ENCODE assay signal across 10 mouse cellular contexts in genomic region chr4:95897236-95897874, GRCm38 (mm10).
A peak's percentile ranks its signal among the peaks of the same experiment; 100 is the strongest.
DNase-seq lines count a peak whose midpoint lies in the region; ATAC-seq lines count a peak whose summit lies in the region.
"Had no signal": no experiment of that assay in that cellular context is flagged by ENCODE, and none has a peak within 500 bp of the region (broad histone marks: within the 10 kb centered on the region; RNA-seq: fewer than 3 reads in every experiment).

No protein-coding gene starts in this region.

- DNase-seq in frontal cortex, postnatal 25 days (ENCODE audit: low spot score in 2 of 2) = no peak
- DNase-seq in brain, adult 2 months (ENCODE audit: low read depth, low spot score) = peak; percentile 83
- peak; percentile 33 for DNase-seq in left cerebral cortex, adult 11 months (ENCODE audit: low spot score)
- peak; percentile 41 for DNase-seq in lung, postnatal 36 days
- no peak for DNase-seq in cerebellum, adult 18-20 months
- no peak for DNase-seq in layer of hippocampus, postnatal 36 days
- DNase-seq in urinary bladder, adult 18-20 months (ENCODE audit: low spot score in 2 of 2) = no peak
- DNase-seq: adrenal gland, postnatal 14 days; liver, embryonic 13.5 days had no signal

- peak; percentile 80 for ATAC-seq in frontal cortex, adult (ENCODE audit: low TSS enrichment)

Comparison
In these comparisons a context has a peak if more than half of its experiments do, and no peak if none do; other contexts are left out.
1. DNase-seq: peak in brain, adult 2 months (single experiment), left cerebral cortex, adult 11 months (single experiment) and lung, postnatal 36 days (single experiment); none in frontal cortex, postnatal 25 days (0 of 2), cerebellum, adult 18-20 months (0 of 2), layer of hippocampus, postnatal 36 days (0 of 2) and urinary bladder, adult 18-20 months (0 of 2).